Mouse (Mus musculus) adrenal gland, postnatal 4 days (tissue): Measurements from ENCODE around the gene Olfr1121. TPM values are rescaled to one million over a fixed set of nuclear protein-coding genes. Genes with fewer than 3 reads are reported as not detected.
"Not testable (repeated sequence)": the region's sequence is repeated elsewhere in the genome, so short reads cannot be mapped to it uniquely, and the experiment has no call there.

Experiments
- DNase-seq, 2 experiments: peaks; one replicate each; pipeline ENCODE4 v3.0.0; 2021 to 2022; ENCODE audit warnings: low spot score in 2 of 2, mixed read lengths in 2 of 2
- long read RNA-seq, 2 experiments: library from polyadenylated mRNA; stranded (forward); transcript quantifications; one replicate each; pipeline ENCODE4 v2.0.0; 2021
- total RNA-seq, 2 experiments: library from RNA; stranded (reverse); gene quantifications; 2 replicates each; pipeline ENCODE4 v1.2.3; 2021

The Olfr1121 gene
- not detected for total RNA-seq
- long read RNA-seq, experiment 1 = 0 reads
- long read RNA-seq, experiment 2 = 0 reads

GRCm38 (mm10) chr2:87369595-87369994 is at the start of gene Olfr1121:
Gene Olfr1121, plus strand, starts transcription at chr2:87369895.
- no peak for DNase-seq

- DNase-seq = no peak
Measured at GRCm38 (mm10) chr2:87354515-87354914, 15.2 kb upstream of the Olfr1121 start, which contains the start of gene Olfr1120. Gene Olfr1120, plus strand, starts transcription at chr2:87354815.

- DNase-seq = not testable (repeated sequence)
Measured at GRCm38 (mm10) chr2:87360121-87360520, 9.6 kb upstream of the Olfr1121 start.

DNA sequence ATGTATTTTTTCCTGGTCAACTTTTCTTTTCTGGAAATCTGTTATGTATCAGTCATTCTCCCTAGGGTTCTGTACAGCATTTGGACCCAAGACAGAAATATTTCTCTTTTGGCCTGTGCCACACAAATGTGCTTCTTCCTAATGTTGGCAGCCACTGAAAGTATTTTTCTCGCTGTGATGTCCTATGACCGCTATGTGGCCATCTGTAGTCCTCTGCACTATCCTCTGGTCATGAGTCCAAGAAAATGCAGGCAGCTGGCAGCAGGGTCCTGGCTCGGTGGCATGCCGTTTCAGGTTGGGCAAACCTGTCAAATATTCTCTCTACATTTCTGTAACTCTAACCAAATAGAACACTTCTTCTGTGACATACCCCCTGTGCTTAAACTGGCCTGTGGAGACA is 2.0 kb downstream of the Olfr1121 start:
- DNase-seq = no peak

- no peak for DNase-seq
Measured at GRCm38 (mm10) chr2:87383935-87384334, 14.2 kb downstream of the Olfr1121 start.

- DNase-seq = no peak
Measured at GRCm38 (mm10) chr2:87385549-87385948, 15.9 kb downstream of the Olfr1121 start, which contains the start of gene Olfr1122. Gene Olfr1122, plus strand, starts transcription at chr2:87385849.

- not testable (repeated sequence) for DNase-seq
Measured at GRCm38 (mm10) chr2:87393605-87394004, 23.9 kb downstream of the Olfr1121 start.

- DNase-seq = not testable (repeated sequence)
Measured at GRCm38 (mm10) chr2:87394686-87395085, 25.0 kb downstream of the Olfr1121 start.

DNA sequence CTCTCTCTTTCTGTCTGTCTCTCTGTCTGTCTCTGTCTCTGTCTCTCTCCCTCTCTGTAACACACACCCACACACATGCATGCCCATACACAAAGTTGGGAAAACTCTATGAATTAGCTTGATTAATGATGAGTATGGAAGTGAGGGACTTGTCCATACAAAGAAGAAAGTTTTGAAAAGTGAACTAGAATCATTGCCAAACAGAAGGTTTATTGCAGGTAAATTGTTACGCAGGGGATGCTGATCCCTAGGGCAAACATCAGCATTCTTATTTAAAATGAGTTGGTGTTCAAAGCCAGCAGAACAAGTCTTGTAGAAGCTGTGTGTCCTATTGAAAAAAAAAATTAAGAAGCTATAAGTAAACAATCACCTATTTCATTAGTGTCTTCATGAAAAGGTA is 46.6 kb downstream of the Olfr1121 start, which contains the start of gene Olfr1123:
Gene Olfr1123, plus strand, starts transcription at position 301 of the 400 bp plus-strand sequence.
- no peak for DNase-seq

Other genes with a start within 250 kb of the Olfr1121 start
- not detected for gene Olfr1110, start 229.6 kb upstream of the Olfr1121 start, total RNA-seq
- not detected for gene Olfr1111, start 217.3 kb upstream of the Olfr1121 start, total RNA-seq
- gene Olfr1112, start 182.1 kb upstream of the Olfr1121 start, total RNA-seq = not detected
- not detected for gene Olfr1113, start 160.9 kb upstream of the Olfr1121 start, total RNA-seq
- not detected for gene Olfr1115, start 121.9 kb upstream of the Olfr1121 start, total RNA-seq
- not detected for gene Olfr1116, start 102.4 kb upstream of the Olfr1121 start, total RNA-seq
- gene Olfr1118, start 62.3 kb upstream of the Olfr1121 start, total RNA-seq = not detected
- gene Olfr1120, start 15.1 kb upstream of the Olfr1121 start, total RNA-seq = not detected
- gene Olfr1122, start 16.0 kb downstream of the Olfr1121 start, total RNA-seq = under 1 TPM in 1 of 2 experiments, not detected in 1; 0.06 TPM
- not detected for gene Olfr1123, start 46.7 kb downstream of the Olfr1121 start, total RNA-seq
- gene Olfr1124, start 60.4 kb downstream of the Olfr1121 start, total RNA-seq = not detected
- gene Olfr1126, start 84.1 kb downstream of the Olfr1121 start, total RNA-seq = not detected
- gene Pramel7, start 127.2 kb downstream of the Olfr1121 start, total RNA-seq = not detected
- not detected for gene Pramel6, start 136.7 kb downstream of the Olfr1121 start, total RNA-seq
- not detected for gene Olfr153, start 161.9 kb downstream of the Olfr1121 start, total RNA-seq
- gene Olfr1128, start 175.6 kb downstream of the Olfr1121 start, total RNA-seq = not detected
- gene Olfr1129, start 204.0 kb downstream of the Olfr1121 start, total RNA-seq = not detected
- not detected for gene Olfr1130, start 236.3 kb downstream of the Olfr1121 start, total RNA-seq